Mouse (Mus musculus) kidney, embryonic 14.5 days (tissue): ENCODE data around the gene Pde2a. TPM values are rescaled to one million over a fixed set of nuclear protein-coding genes. Genes with fewer than 3 reads are reported as not detected.
A peak's percentile ranks its signal among the peaks of the same experiment; 100 is the strongest.
"Not testable (repeated sequence)": the region's sequence is repeated elsewhere in the genome, so short reads cannot be mapped to it uniquely, and the experiment has no call there.

Experiments used
- ATAC-seq: fragments of 200-750 bp; cut with Nextera tagmentation; 2 replicates; pipeline ENCODE4 v1.8.0; 2017; ENCODE audit warnings: moderate number of reproducible peaks, mild to moderate bottlenecking, moderate TSS enrichment, moderate library complexity; ENCODE audit not compliant: low FRiP score, low TSS enrichment
- H3K27ac ChIP-seq: fragments of 300-500 bp; sonication (generic); 2 replicates; pipeline ENCODE4 v1.5.1; 2014; ENCODE audit warnings: low read depth, mild to moderate bottlenecking, low read length, moderate library complexity, mixed read lengths
- H3K27me3 ChIP-seq: fragments of 300-500 bp; sonication (generic); 2 replicates; pipeline ENCODE4 v1.6.1; 2014; ENCODE audit warnings: mild to moderate bottlenecking, low read length; ENCODE audit not compliant: control insufficient read depth, insufficient read depth
- H3K36me3 ChIP-seq: fragments of 300-500 bp; sonication (generic); 2 replicates; pipeline ENCODE4 v1.6.1; 2014; ENCODE audit warnings: low read length, mixed read lengths; ENCODE audit not compliant: control insufficient read depth, insufficient read depth
- H3K4me1 ChIP-seq: fragments of 300-500 bp; sonication (generic); 2 replicates; pipeline ENCODE4 v1.6.1; 2014; ENCODE audit warnings: low read length, mixed read lengths; ENCODE audit not compliant: control insufficient read depth, insufficient read depth
- H3K4me2 ChIP-seq: fragments of 300-500 bp; sonication (generic); replicated peaks from 2 replicates; pipeline ENCODE4 v1.6.1; 2014; ENCODE audit warnings: low read depth, mild to moderate bottlenecking, low read length
- H3K4me3 ChIP-seq: fragments of 300-500 bp; sonication (generic); 2 replicates; pipeline ENCODE4 v1.5.1; 2014; ENCODE audit warnings: mild to moderate bottlenecking, low read length
- H3K9ac ChIP-seq: fragments of 300-500 bp; sonication (generic); 2 replicates; pipeline ENCODE4 v1.6.1; 2014; ENCODE audit warnings: low read depth, mild to moderate bottlenecking, low read length, moderate library complexity
- H3K9me3 ChIP-seq: fragments of 300-500 bp; sonication (generic); 2 replicates; pipeline ENCODE4 v1.6.1; 2016; ENCODE audit warnings: low read length; ENCODE audit not compliant: control insufficient read depth
- WGBS: fragments of 180-500 bp; shearing (Covaris S2); extraction: QIAGEN DNeasy Blood & Tissue Kit; methylation state at CpG from one replicate; pipeline ENCODE4 v1.1.7; 2014; 5-methylcytosine and 5-hydroxymethylcytosine counted together
- microRNA counts: library from miRNA; unstranded; fragments of <30 nt; microRNA quantifications from one replicate; lab custom pipeline; 2017
- microRNA-seq: library from miRNA; unstranded; fragments of <30 nt; microRNA quantifications from one replicate; pipeline ENCODE4, GENCODE M21; 2016
- polyA plus RNA-seq: library from polyadenylated mRNA; unstranded; fragments of >200 nt; fragmentation: Nextera tagmentation; extraction: Ambion mirVana; gene quantifications from 2 replicates; pipeline ENCODE4 v1.2.1, GENCODE M21; 2014

The Pde2a gene
- polyA plus RNA-seq, 1 experiment from 2014 or later, result 16.4 TPM

GRCm38 (mm10) chr7:101557391-101557790 lies 135.9 kb downstream of the Pde2a start:
- no peaks in the 10 kb centered on the region for H3K9me3 ChIP-seq
- no peak overlapping the region for H3K27ac ChIP-seq
- 61% methylated on average over 1 of the region's 1 CpGs for WGBS
- no peaks in the 10 kb centered on the region for H3K27me3 ChIP-seq
- H3K9ac ChIP-seq, result no peak overlapping the region
- no peaks in the 10 kb centered on the region for H3K36me3 ChIP-seq
- H3K4me1 ChIP-seq, result no peaks in the 10 kb centered on the region
- H3K4me3 ChIP-seq, result no peak overlapping the region
- ATAC-seq, result no peak
- no peak overlapping the region for H3K4me2 ChIP-seq

GRCm38 (mm10) chr7:101559393-101559792 lies 137.9 kb downstream of the Pde2a start:
- not testable (repeated sequence) for H3K36me3 ChIP-seq, H3K4me2 ChIP-seq, H3K4me3 ChIP-seq, H3K27me3 ChIP-seq, H3K9me3 ChIP-seq, H3K4me1 ChIP-seq, H3K27ac ChIP-seq, ATAC-seq, H3K9ac ChIP-seq
- 80% methylated on average over 5 of the region's 5 CpGs for WGBS

MicroRNA genes within 50 kb of the gene (microRNA counts, 519-probe panel; counts per million panel counts)
- microRNA mmu-miR-139-3p (lab: Ali Mortazavi, UCI) (not detected), microRNA mmu-miR-139-5p (lab: Ali Mortazavi, UCI) (not detected)

Small RNAs within 50 kb of the gene (microRNA-seq; reads per million reads assigned to microRNA genes)
- 3,565 reads per million, percentile 89 among the genes with 10 or more reads in this experiment for gene Mir139

Other genes starting within 250 kb of the Pde2a start
- gene Atg16l2, start 119.4 kb upstream of the Pde2a start, polyA plus RNA-seq, result 7.6 and 10.5 TPM in 2 replicates
- gene Stard10, start 104.6 kb upstream of the Pde2a start, polyA plus RNA-seq, result 49.5 and 59.6 TPM in 2 replicates
- 70.9 and 92.5 TPM in 2 replicates for gene Arap1, start 73.6 kb upstream of the Pde2a start, polyA plus RNA-seq
- 10.2 and 13.2 TPM in 2 replicates for gene Gm45837, start 10.8 kb upstream of the Pde2a start, polyA plus RNA-seq
- not detected in 2 replicates for gene Art2b, start 163.9 kb downstream of the Pde2a start, polyA plus RNA-seq
- 30.7 and 54.9 TPM in 2 replicates for gene Clpb, start 241.9 kb downstream of the Pde2a start, polyA plus RNA-seq